Mouse (Mus musculus): ENCODE results near the gene Scgb1a1.
A peak's percentile ranks its signal among the peaks of the same experiment; 100 is the strongest.

Scgb1a1 gene

DNA sequence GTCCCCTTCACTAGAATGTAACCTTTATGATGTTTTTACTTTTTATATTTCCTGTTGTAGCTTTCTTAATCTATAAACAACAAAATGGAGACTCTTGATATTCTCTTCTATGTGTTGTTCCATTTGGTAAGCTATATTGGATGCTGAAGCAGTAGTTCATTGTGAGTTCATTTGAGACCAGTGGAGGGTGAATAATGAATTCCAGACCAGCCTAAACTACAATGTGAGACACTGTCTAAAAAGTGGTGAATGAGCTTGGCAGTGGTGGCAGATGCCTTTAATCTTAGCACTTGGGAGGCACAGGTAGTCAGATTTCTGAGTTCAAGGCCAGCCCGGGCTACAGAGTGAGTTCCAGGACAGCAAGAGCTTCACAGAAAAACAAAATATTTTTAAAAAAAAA is 44.6 kb downstream of the Scgb1a1 start:
- DNase-seq (ENCODE audit: low read depth, low spot score) = no peak

DNA sequence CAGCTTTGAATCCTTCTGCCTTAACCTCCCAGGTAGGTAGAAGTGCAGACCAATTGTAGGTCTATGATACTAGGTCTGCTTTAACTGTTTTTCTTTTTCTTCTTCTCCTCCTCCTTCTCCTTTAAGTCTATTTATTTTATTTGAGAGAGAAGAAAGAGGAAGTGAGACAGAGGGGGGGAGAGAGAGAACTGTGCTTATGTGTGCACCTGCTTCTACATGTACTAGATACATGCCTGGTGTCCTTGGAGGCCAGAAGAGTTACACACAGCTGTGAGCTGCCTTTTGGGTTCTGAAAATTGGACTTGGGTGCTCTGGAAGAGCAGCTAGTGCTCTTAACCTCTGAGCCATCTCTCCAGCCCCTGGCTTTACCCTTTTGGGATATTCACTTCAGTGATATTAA is 46.7 kb downstream of the Scgb1a1 start:
- DNase-seq (ENCODE audit: low read depth, low spot score) = no peak

DNA sequence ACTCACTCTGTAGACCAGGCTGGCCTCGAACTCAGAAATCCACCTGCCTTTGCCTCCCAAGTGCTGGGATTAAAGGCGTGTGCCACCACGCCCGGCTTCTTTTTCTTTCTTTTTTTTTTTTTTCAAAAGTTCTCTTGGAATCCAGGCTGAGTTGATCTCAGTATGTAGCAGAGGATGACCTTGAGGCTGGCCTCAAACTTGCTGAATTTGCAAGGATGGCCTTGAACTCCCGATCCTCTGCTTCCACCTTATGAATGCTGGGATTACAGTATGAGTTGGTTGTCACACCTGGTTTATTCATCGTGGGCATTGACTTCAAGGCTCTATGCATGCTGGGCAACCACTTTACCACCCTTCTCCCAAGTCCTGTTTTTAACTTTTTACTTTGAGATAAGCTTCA is 47.1 kb downstream of the Scgb1a1 start:
- DNase-seq (ENCODE audit: low read depth, low spot score) = no peak

DNA sequence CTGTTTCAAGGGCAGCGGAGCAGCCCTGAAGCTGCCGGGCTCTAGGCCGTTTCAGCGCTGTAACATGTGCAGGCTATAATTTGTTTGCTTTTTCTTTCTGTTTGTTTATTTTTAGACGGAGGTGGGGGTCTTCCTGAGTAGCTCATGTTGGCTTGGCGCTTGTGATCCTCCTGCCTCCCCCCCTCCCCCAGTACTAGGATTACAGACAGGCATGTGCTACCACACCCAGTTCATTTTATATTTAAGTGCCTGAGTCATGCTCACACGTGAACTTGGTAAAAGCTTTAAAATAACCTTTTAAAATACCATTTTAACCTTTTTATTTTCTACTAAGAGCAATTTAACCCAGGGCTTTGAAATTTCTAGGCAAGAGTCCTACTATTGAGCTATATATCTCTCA is 47.8 kb downstream of the Scgb1a1 start:
- DNase-seq (ENCODE audit: low read depth, low spot score) = no peak

DNA sequence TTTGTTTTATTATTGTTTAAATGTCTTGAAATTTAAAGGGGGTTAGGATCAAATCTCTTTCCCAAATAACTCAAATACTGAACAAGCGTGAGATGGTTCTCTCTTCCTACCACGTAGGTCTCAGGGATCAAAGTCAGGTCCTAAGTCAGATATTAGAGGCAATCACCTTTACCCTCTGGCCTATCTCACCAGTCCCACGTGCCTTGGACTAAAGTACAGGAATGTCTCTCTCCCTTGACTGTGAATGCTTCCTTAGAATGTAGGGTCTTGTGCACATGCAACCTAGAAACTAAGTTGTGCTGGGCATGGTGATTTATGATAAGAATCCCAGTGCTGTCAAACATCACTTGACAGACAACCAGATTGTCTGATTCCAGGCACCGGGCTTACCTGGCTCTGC is 48.5 kb downstream of the Scgb1a1 start:
- no peak for DNase-seq (ENCODE audit: low read depth, low spot score)

DNA sequence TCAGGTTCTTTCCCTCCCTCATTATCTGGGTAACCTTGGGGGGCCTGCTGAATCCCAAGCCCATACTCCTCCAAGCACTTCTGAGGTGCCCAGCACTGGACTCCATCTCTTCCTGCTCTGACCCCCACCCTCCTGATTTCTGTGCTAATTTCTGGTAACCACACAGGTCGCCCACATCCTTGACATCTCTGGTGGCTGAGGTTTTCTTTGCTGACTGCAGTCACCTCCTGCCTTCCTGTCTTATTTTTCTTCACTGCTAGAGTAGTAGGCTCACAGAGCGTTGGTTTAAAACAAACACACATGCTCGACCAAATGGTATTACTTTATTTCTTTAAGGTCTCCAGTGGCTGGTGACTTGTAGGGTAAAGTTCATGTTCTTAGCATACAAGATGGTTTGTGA is 49.6 kb downstream of the Scgb1a1 start:
- no peak for DNase-seq (ENCODE audit: low read depth, low spot score)

DNA sequence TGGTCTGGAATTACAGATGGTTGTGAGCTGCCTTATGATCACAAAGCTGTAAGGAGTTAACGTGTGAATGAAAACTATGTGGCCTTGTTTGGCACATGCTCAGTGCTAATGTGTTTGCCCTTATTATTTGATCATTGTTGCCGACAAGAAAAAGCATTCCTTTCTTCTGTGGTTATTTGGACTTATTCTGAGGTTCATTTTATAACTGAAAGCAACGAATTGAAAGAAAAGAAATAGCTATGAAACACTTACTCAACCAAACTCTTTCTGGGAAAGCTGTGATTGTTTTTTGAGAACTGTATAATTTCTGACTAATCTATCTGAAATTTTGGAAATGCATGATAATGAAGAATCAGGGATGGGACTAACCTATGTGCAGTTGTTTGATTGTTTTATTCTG is 52.7 kb downstream of the Scgb1a1 start:
- no peak for DNase-seq (ENCODE audit: low read depth, low spot score)

DNA sequence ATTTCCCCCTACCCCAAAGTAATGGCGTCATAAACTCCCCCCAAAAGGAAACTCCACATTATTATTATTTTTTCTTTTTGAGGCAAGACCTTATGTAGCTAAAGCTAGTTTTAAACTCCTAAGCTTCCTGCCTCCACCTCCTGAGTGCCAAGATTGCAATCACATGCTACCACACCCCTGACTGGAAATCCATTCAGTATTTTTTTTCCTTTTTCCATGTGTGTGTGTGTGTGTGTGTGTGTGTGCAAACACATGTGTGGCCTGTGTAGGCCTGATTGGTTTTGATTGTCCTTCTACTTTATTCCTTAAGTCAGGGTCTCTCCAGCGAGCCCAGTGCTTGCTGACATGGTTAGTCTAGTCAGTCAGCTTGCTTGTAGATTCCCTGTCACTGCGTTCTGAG is 53.3 kb downstream of the Scgb1a1 start:
- peak; percentile 32 for DNase-seq (ENCODE audit: low read depth, low spot score)

Measured in skeletal muscle tissue, adult 2 months (tissue).